Mouse (Mus musculus) thymus, adult 2 months (tissue): ENCODE measurements around the gene Rab7b. TPM values are rescaled to one million over a fixed set of nuclear protein-coding genes. Genes with fewer than 3 reads are reported as not detected.

ENCODE experiments used
- DNase-seq: peaks from one replicate; pipeline ENCODE4 v3.0.0; 2021
- H3K27ac ChIP-seq: fragments of 200-500 bp; 2 replicates; pipeline ENCODE4 v1.5.1; 2012; ENCODE audit warnings: low read length, control low read depth; ENCODE audit not compliant: control insufficient read depth, insufficient read depth
- H3K27me3 ChIP-seq: fragments of 200-500 bp; 2 replicates; pipeline ENCODE4 v1.6.1; 2012; ENCODE audit warnings: mild to moderate bottlenecking, low read length, moderate library complexity, mixed read lengths; ENCODE audit not compliant: control insufficient read depth, insufficient read depth
- H3K36me3 ChIP-seq: fragments of 200-500 bp; 2 replicates; pipeline ENCODE4 v1.6.1; 2012; ENCODE audit warnings: mild to moderate bottlenecking, low read length, moderate library complexity; ENCODE audit not compliant: control insufficient read depth, insufficient read depth
- H3K4me1 ChIP-seq: fragments of 200-500 bp; replicated peaks from 2 replicates; pipeline ENCODE4 v1.6.1; 2012; ENCODE audit warnings: low read length; ENCODE audit not compliant: control insufficient read depth, insufficient read depth
- H3K4me3 ChIP-seq: fragments of 200-500 bp; 2 replicates; pipeline ENCODE4 v1.5.1; 2012; ENCODE audit warnings: mild to moderate bottlenecking, low read length, control low read depth, moderate library complexity; ENCODE audit not compliant: control insufficient read depth, insufficient read depth
- CTCF ChIP-seq: fragments of 200-500 bp; IDR thresholded peaks from 2 replicates; pipeline ENCODE4 v1.5.1; 2012; ENCODE audit warnings: mild to moderate bottlenecking, control low read depth, low read length, moderate library complexity, borderline replicate concordance; ENCODE audit not compliant: control insufficient read depth, poor library complexity, insufficient read depth; ENCODE audit errors: extremely low read depth
- POLR2A ChIP-seq: fragments of 200-500 bp; IDR thresholded peaks from 2 replicates; pipeline ENCODE4 v1.6.1; 2012; ENCODE audit warnings: mild to moderate bottlenecking, low read length, control low read depth, moderate library complexity; ENCODE audit not compliant: control insufficient read depth, poor library complexity, insufficient read depth; ENCODE audit errors: extremely low read depth
- whole genome bisulfite sequencing: fragments of 180-500 bp; shearing (Covaris S2); methylation state at CpG from one replicate; pipeline ENCODE4 v1.1.7; 2018; 5-methylcytosine and 5-hydroxymethylcytosine counted together
- polyA plus RNA-seq: library from polyadenylated mRNA; depleted of rRNA; stranded (reverse); fragments of >200 nt; gene quantifications from 2 replicates; pipeline ENCODE4 v1.2.3, GENCODE M21; 2012

The Rab7b gene
- polyA plus RNA-seq, 1 experiment: 8.0 TPM

GRCm38 (mm10) chr1:131751891-131752311, 63.4 kb downstream of the Rab7b start:
- Histone ChIP-seq H3K36me3 (no peaks in the 10 kb centered on the region), H3K27ac (no peak overlapping the region), H3K27me3 (no peaks in the 10 kb centered on the region), H3K4me3 (no peak overlapping the region), H3K4me1 (peaks cover 6% of the 10 kb centered on the region; the same call in 1 of the 2 replicates)
- TF ChIP-seq POLR2A (no peak), CTCF (no peak)
- DNase-seq: no peak
- 39% methylated on average over 10 of the region's 10 CpGs for WGBS

GRCm38 (mm10) chr1:131754212-131754829, 65.8 kb downstream of the Rab7b start:
- WGBS: 19% methylated on average over 3 of the region's 3 CpGs
- TF ChIP-seq POLR2A (no peak), CTCF (no peak)
- H3K27ac ChIP-seq: no peak overlapping the region
- peaks cover 6% of the 10 kb centered on the region; the same call in 1 of the 2 replicates for H3K4me1 ChIP-seq
- H3K4me3 ChIP-seq: no peak overlapping the region
- no peaks in the 10 kb centered on the region for H3K36me3 ChIP-seq
- no peak for DNase-seq
- no peaks in the 10 kb centered on the region for H3K27me3 ChIP-seq

- 10% methylated on average over 4 of the region's 4 CpGs for WGBS
Measured at GRCm38 (mm10) chr1:131754916-131755315, 66.4 kb downstream of the Rab7b start.

DNA sequence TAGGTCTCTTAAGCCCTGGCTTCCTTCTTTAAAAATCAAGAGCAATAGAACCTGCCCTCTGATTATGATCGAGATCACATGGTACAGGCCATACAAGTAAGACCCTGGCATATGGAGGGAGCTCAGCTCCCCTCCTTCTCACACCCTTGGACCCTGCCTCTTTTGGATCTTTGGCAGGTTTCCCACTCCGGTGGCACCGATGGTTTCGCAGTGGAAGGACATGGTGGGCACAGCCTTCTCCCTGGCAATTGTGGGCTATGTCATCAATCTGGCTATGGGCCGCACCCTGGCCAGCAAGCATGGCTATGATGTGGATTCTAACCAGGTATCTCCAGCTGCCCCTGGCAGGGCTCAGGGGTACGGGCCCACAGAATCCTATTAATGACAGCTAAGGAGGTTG, 68.7 kb downstream of the Rab7b start:
- DNase-seq: no peak
- Histone ChIP-seq H3K36me3 (no peaks in the 10 kb centered on the region), H3K4me3 (no peak overlapping the region), H3K27ac (no peak overlapping the region), H3K27me3 (no peaks in the 10 kb centered on the region), H3K4me1 (peaks cover 6% of the 10 kb centered on the region; the same call in 1 of the 2 replicates)
- TF ChIP-seq POLR2A (no peak), CTCF (no peak)
- WGBS: 97% methylated on average over 6 of the region's 6 CpGs

More at GRCm38 (mm10) chr1:131754916-131755315, 66.4 kb downstream of the Rab7b start:
- no peak overlapping the region for H3K4me3 ChIP-seq
- peaks cover 6% of the 10 kb centered on the region; the same call in 1 of the 2 replicates for H3K4me1 ChIP-seq
- no peaks in the 10 kb centered on the region for H3K27me3 ChIP-seq
- H3K36me3 ChIP-seq: no peaks in the 10 kb centered on the region
- no peak for TF ChIP-seq POLR2A
- no peak for TF ChIP-seq CTCF
- no peak overlapping the region for H3K27ac ChIP-seq
- no peak for DNase-seq

DNA sequence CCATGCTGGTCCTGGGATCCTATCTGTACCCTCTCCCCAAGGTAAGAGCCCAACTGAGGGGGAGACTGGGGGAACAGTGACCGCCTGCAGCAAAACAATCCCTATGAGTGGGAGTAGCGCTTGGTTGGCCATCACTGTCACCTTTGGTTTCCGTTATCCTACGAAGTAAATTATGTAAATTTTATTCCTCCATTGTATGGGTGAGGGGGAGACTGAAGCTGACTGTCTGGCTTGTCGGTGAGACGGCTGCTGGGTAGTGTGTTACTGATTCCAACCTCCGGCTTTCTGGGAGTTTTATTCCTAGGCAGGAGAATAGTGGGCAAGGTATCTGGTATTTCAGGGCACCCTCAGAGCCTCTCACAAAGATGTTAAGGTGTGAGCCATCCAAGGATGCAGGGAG, 70.3 kb downstream of the Rab7b start:
- peaks cover 6% of the 10 kb centered on the region; the same call in 1 of the 2 replicates for H3K4me1 ChIP-seq
- H3K27me3 ChIP-seq: no peaks in the 10 kb centered on the region
- DNase-seq: no peak
- no peaks in the 10 kb centered on the region for H3K36me3 ChIP-seq
- no peak overlapping the region for H3K4me3 ChIP-seq
- 97% methylated on average over 7 of the region's 7 CpGs for WGBS
- H3K27ac ChIP-seq: no peak overlapping the region
- TF ChIP-seq CTCF (no peak), POLR2A (no peak)

GRCm38 (mm10) chr1:131759667-131760427, 71.4 kb downstream of the Rab7b start:
- no peak overlapping the region for H3K27ac ChIP-seq
- WGBS: 66% methylated on average over 9 of the region's 9 CpGs
- H3K4me3 ChIP-seq: no peak overlapping the region
- H3K4me1 ChIP-seq: peaks cover 4% of the 10 kb centered on the region; the same call in 1 of the 2 replicates
- no peaks in the 10 kb centered on the region for H3K27me3 ChIP-seq
- H3K36me3 ChIP-seq: no peaks in the 10 kb centered on the region
- TF ChIP-seq CTCF (no peak), POLR2A (no peak)
- no peak for DNase-seq

- no peak for TF ChIP-seq POLR2A
- no peak for TF ChIP-seq CTCF
- H3K27me3 ChIP-seq: no peaks in the 10 kb centered on the region
- H3K36me3 ChIP-seq: no peaks in the 10 kb centered on the region
- 93% methylated on average over 3 of the region's 3 CpGs for WGBS
- H3K4me1 ChIP-seq: no peaks in the 10 kb centered on the region
- H3K27ac ChIP-seq: no peak overlapping the region
- no peak for DNase-seq
- H3K4me3 ChIP-seq: no peak overlapping the region
Measured at GRCm38 (mm10) chr1:131760428-131760820, 71.9 kb downstream of the Rab7b start.
